Mouse (Mus musculus): Measurements from ENCODE around the gene Fbxw9. TPM values are rescaled to one million over a fixed set of nuclear protein-coding genes. Genes with fewer than 3 reads are reported as not detected.
A peak's percentile ranks its signal among the peaks of the same experiment; 100 is the strongest.

Gene Fbxw9
- total RNA-seq, 2 experiments from 2014 or later = 21.7 to 22.8 TPM

Small RNA genes lying within 50 kb of the gene (microRNA-seq; reads per million reads assigned to microRNA genes)
- gene Gm23388 = not detected
- 3.6 reads per million, percentile 9 among the genes with 10 or more reads in this experiment for gene Mir7070

Other genes starting within 250 kb of the Fbxw9 start
- 10 to 100 TPM; 10.3 to 10.9 TPM for gene Dand5, start 237.2 kb upstream of the Fbxw9 start, total RNA-seq (2021)
- gene Gadd45gip1, start 228.5 kb upstream of the Fbxw9 start, total RNA-seq (2021) = 10 to 100 TPM; 26.3 to 26.9 TPM
- 10 to 100 TPM; 77.9 to 78.8 TPM for gene Rad23a, start 219.4 kb upstream of the Fbxw9 start, total RNA-seq (2021)
- 100 to 1,000 TPM; 435 to 511 TPM for gene Calr, start 213.1 kb upstream of the Fbxw9 start, total RNA-seq (2021)
- gene Farsa, start 203.1 kb upstream of the Fbxw9 start, total RNA-seq (2021) = 10 to 100 TPM; 46.2 to 47.8 TPM
- gene Syce2, start 187.9 kb upstream of the Fbxw9 start, total RNA-seq (2021) = 1 to 10 TPM; 8.3 TPM
- 10 to 100 TPM; 29.6 to 42.4 TPM for gene Gcdh, start 166.1 kb upstream of the Fbxw9 start, total RNA-seq (2021)
- gene Klf1, start 158.1 kb upstream of the Fbxw9 start, total RNA-seq (2021) = not detected
- gene Dnase2a, start 151.5 kb upstream of the Fbxw9 start, total RNA-seq (2021) = 1 to 10 TPM; 3.1 to 4.1 TPM
- 10 to 100 TPM; 85.9 to 94.2 TPM for gene Mast1, start 122.7 kb upstream of the Fbxw9 start, total RNA-seq (2021)
- 1 to 10 TPM in 1 of 2 experiments, under 1 TPM in 1; 0.84 to 1.7 TPM for gene Rtbdn, start 113.1 kb upstream of the Fbxw9 start, total RNA-seq (2021)
- 1 to 10 TPM in 1 of 2 experiments, not detected in 1; 1.6 TPM for gene Gm49661, start 90.6 kb upstream of the Fbxw9 start, total RNA-seq (2021)
- 100 to 1,000 TPM; 324 to 340 TPM for gene Prdx2, start 90.5 kb upstream of the Fbxw9 start, total RNA-seq (2021)
- gene Rnaseh2a, start 90.3 kb upstream of the Fbxw9 start, total RNA-seq (2021) = 10 to 100 TPM; 41.2 to 55.4 TPM
- 100 to 1,000 TPM in 1 of 2 experiments, 10 to 100 TPM in 1; 43.2 to 133 TPM for gene Junb, start 81.3 kb upstream of the Fbxw9 start, total RNA-seq (2021)
- gene Hook2, start 69.5 kb upstream of the Fbxw9 start, total RNA-seq (2021) = 10 to 100 TPM in 1 of 2 experiments, 1 to 10 TPM in 1; 8.2 to 10.0 TPM
- gene Best2, start 45.5 kb upstream of the Fbxw9 start, total RNA-seq (2021) = not detected
- gene Asna1, start 34.8 kb upstream of the Fbxw9 start, total RNA-seq (2021) = 100 to 1,000 TPM; 119 to 143 TPM
- gene Trir, start 33.2 kb upstream of the Fbxw9 start, total RNA-seq (2021) = 100 to 1,000 TPM; 124 to 132 TPM
- gene Tnpo2, start 23.1 kb upstream of the Fbxw9 start, total RNA-seq (2021) = 100 to 1,000 TPM; 160 to 169 TPM
- not detected for gene Gm5741, start 7.9 kb downstream of the Fbxw9 start, total RNA-seq (2021)
- 10 to 100 TPM; 64.4 to 68.5 TPM for gene Dhps, start 11.7 kb downstream of the Fbxw9 start, total RNA-seq (2021)
- 10 to 100 TPM; 48.2 to 54.8 TPM for gene Wdr83os, start 20.7 kb downstream of the Fbxw9 start, total RNA-seq (2021)
- gene Wdr83, start 21.3 kb downstream of the Fbxw9 start, total RNA-seq (2021) = 10 to 100 TPM; 26.0 to 28.9 TPM
- gene Man2b1, start 23.2 kb downstream of the Fbxw9 start, total RNA-seq (2021) = 10 to 100 TPM; 36.6 to 38.2 TPM
- 1 to 10 TPM; 6.7 to 8.7 TPM for gene Zfp791, start 63.0 kb downstream of the Fbxw9 start, total RNA-seq (2021)
- gene Cks1brt, start 91.9 kb downstream of the Fbxw9 start, total RNA-seq (2021) = not detected
- not detected for gene Olfr371, start 165.9 kb downstream of the Fbxw9 start, total RNA-seq (2021)
- gene Orc6, start 239.6 kb downstream of the Fbxw9 start, total RNA-seq (2021) = 10 to 100 TPM; 27.8 to 30.3 TPM
- gene Vps35, start 239.7 kb downstream of the Fbxw9 start, total RNA-seq (2021) = 100 to 1,000 TPM; 123 to 125 TPM